Mouse (Mus musculus): ENCODE data around the gene Gm13272. TPM values are rescaled to one million over a fixed set of nuclear protein-coding genes. Genes with fewer than 3 reads are reported as not detected.
A peak's percentile ranks its signal among the peaks of the same experiment; 100 is the strongest.
"Not testable (repeated sequence)": the region's sequence is repeated elsewhere in the genome, so short reads cannot be mapped to it uniquely, and the experiment has no call there.

Gm13272 gene
- total RNA-seq, 2 experiments from 2014 or later, result not detected

DNA sequence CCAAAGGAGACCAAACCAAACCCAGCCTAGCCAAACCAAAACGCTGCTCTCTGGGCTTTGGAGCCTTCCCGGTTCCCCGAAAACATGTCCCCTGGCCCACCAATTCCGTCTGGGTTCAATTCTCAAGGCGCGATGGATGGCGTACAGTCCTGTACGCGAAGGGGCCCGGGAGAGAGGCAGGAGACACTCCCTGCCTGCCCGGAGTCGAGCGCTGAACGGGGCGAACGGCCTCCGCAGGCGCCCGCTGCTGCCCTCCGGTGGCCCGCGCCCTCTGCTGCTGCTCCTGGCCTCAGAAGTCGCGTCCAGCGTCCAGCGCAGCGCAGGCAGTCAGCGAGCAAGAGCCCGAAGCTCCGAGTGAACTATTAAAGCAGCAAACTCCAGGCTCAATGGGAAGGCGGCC, 2.7 kb downstream of the Gm13272 start:
- DNase-seq; intact Hi-C loops (cut with DNase I): not testable (repeated sequence)

DNA sequence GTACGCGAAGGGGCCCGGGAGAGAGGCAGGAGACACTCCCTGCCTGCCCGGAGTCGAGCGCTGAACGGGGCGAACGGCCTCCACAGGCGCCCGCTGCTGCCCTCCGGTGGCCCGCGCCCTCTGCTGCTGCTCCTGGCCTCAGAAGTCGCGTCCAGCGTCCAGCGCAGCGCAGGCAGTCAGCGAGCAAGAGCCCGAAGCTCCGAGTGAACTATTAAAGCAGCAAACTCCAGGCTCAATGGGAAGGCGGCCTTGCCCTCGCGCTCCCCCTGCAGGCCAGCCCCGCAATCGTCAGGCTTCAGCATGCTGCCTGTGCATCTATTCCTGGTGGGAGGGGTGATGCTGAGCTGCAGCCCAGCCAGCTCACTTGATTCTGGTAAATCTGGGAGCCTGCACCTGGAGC, 5.8 kb downstream of the Gm13272 start, which contains the start of gene Gm13276:
Gene Gm13276, plus strand, starts transcription at position 301 of the 400 bp plus-strand sequence.
- DNase-seq; intact Hi-C loops (cut with DNase I): not testable (repeated sequence)

DNA sequence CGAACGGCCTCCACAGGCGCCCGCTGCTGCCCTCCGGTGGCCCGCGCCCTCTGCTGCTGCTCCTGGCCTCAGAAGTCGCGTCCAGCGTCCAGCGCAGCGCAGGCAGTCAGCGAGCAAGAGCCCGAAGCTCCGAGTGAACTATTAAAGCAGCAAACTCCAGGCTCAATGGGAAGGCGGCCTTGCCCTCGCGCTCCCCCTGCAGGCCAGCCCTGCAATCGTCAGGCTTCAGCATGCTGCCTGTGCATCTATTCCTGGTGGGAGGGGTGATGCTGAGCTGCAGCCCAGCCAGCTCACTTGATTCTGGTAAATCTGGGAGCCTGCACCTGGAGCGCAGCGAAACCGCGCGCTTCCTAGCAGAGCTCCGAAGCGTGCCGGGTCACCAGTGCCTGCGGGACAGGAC, 8.8 kb downstream of the Gm13272 start, which contains the start of gene Gm13277:
Gene Gm13277, plus strand, starts transcription at position 231 of the 400 bp plus-strand sequence.
- intact Hi-C loops (cut with DNase I), result not testable (repeated sequence)

DNA sequence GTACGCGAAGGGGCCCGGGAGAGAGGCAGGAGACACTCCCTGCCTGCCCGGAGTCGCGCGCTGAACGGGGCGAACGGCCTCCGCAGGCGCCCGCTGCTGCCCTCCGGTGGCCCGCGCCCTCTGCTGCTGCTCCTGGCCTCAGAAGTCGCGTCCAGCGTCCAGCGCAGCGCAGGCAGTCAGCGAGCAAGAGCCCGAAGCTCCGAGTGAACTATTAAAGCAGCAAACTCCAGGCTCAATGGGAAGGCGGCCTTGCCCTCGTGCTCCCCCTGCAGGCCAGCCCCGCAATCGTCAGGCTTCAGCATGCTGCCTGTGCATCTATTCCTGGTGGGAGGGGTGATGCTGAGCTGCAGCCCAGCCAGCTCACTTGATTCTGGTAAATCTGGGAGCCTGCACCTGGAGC, 11.6 kb downstream of the Gm13272 start, which contains the start of gene Gm13278:
Gene Gm13278, plus strand, starts transcription at position 301 of the 400 bp plus-strand sequence.
- DNase-seq; intact Hi-C loops (cut with DNase I): not testable (repeated sequence)

More for the DNA sequence above, 8.8 kb downstream of the Gm13272 start, which contains the start of gene Gm13277:
- DNase-seq, result peak; percentile 34 to 63

DNA sequence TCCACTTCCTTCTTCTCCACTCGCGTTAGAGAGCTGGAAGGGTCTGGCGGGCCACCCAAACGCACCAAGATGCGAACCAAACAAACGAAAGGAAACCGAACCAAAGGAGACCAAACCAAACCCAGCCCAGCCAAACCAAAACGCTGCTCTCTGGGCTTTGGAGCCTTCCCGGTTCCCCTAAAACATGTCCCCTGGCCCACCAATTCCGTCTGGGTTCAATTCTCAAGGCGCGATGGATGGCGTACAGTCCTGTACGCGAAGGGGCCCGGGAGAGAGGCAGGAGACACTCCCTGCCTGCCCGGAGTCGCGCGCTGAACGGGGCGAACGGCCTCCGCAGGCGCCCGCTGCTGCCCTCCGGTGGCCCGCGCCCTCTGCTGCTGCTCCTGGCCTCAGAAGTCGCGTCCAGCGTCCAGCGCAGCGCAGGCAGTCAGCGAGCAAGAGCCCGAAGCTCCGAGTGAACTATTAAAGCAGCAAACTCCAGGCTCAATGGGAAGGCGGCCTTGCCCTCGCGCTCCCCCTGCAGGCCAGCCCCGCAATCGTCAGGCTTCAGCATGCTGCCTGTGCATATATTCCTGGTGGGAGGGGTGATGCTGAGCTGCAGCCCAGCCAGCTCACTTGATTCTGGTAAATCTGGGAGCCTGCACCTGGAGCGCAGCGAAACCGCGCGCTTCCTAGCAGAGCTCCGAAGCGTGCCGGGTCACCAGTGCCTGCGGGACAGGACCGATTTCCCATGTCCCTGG, 14.5 kb downstream of the Gm13272 start, which contains the start of gene Gm13275:
Gene Gm13275, plus strand, starts transcription at position 552 of the 740 bp plus-strand sequence.
- intact Hi-C loops (cut with DNase I), result not testable (repeated sequence)
- peak; percentile 45 to 80 for DNase-seq

DNA sequence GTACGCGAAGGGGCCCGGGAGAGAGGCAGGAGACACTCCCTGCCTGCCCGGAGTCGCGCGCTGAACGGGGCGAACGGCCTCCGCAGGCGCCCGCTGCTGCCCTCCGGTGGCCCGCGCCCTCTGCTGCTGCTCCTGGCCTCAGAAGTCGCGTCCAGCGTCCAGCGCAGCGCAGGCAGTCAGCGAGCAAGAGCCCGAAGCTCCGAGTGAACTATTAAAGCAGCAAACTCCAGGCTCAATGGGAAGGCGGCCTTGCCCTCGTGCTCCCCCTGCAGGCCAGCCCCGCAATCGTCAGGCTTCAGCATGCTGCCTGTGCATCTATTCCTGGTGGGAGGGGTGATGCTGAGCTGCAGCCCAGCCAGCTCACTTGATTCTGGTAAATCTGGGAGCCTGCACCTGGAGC, 17.4 kb downstream of the Gm13272 start, which contains the start of gene Gm13279:
Gene Gm13279, plus strand, starts transcription at position 301 of the 400 bp plus-strand sequence.
- DNase-seq; intact Hi-C loops (cut with DNase I): not testable (repeated sequence)

DNA sequence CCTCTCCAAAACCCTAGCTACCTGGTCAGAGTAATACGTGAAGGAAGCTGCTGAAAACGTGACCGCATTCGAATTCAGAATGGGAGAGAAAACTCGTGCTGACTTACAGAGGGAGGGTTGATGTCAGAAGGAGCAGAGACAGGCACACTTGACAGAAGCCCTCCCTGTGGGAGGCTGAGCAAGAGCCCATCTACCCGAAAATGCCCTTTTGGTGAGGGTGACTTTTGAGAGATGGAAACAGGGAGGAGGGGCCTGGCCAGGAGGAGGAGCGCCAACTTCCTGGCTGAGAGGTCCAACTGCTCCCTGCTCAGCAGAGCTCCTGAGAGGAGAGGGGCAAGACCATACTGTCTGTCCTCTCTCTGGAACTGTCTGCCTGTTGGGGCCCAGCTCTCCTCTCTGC, 19.7 kb downstream of the Gm13272 start, which contains the start of gene Gm13285:
Gene Gm13285, plus strand, starts transcription at position 301 of the 400 bp plus-strand sequence.
- intact Hi-C loops (cut with DNase I); DNase-seq: not testable (repeated sequence)

DNA sequence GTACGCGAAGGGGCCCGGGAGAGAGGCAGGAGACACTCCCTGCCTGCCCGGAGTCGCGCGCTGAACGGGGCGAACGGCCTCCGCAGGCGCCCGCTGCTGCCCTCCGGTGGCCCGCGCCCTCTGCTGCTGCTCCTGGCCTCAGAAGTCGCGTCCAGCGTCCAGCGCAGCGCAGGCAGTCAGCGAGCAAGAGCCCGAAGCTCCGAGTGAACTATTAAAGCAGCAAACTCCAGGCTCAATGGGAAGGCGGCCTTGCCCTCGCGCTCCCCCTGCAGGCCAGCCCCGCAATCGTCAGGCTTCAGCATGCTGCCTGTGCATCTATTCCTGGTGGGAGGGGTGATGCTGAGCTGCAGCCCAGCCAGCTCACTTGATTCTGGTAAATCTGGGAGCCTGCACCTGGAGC, 23.3 kb downstream of the Gm13272 start, which contains the start of gene Gm13287:
Gene Gm13287, plus strand, starts transcription at position 301 of the 400 bp plus-strand sequence.
- intact Hi-C loops (cut with DNase I); DNase-seq: not testable (repeated sequence)

DNA sequence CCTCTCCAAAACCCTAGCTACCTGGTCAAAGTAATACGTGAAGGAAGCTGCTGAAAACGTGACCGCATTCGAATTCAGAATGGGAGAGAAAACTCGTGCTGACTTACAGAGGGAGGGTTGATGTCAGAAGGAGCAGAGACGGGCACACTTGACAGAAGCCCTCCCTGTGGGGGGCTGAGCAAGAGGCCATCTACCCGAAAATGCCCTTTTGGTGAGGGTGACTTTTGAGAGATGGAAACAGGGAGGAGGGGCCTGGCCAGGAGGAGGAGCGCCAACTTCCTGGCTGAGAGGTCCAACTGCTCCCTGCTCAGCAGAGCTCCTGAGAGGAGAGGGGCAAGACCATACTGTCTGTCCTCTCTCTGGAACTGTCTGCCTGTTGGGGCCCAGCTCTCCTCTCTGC, 25.6 kb downstream of the Gm13272 start, which contains the start of gene Gm13288:
Gene Gm13288, plus strand, starts transcription at position 301 of the 400 bp plus-strand sequence.
- intact Hi-C loops (cut with DNase I); DNase-seq: not testable (repeated sequence)

DNA sequence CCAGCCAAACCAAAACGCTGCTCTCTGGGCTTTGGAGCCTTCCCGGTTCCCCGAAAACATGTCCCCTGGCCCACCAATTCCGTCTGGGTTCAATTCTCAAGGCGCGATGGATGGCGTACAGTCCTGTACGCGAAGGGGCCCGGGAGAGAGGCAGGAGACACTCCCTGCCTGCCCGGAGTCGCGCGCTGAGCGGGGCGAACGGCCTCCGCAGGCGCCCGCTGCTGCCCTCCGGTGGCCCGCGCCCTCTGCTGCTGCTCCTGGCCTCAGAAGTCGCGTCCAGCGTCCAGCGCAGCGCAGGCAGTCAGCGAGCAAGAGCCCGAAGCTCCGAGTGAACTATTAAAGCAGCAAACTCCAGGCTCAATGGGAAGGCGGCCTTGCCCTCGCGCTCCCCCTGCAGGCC, 26.1 kb downstream of the Gm13272 start:
- intact Hi-C loops (cut with DNase I); DNase-seq: not testable (repeated sequence)

DNA sequence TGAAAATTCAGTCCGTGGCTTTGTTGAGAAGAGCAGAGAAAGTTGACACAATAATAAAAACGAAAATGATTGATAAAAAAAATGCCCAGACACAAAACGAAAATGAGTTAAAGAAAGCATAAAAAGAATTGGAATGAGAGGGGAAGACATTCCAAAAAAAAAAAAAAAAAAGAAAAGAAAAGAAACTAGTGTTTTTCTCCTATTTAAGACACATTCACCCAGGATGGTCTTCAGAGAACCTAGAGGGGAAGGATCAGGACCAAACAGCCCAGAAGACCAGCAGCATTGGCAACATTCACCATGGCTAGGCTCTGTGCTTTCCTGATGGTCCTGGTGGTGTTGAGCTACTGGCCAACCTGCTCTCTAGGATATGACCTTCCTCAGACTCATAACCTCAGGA, 36.3 kb downstream of the Gm13272 start, which contains the start of gene Ifna7:
Gene Ifna7, plus strand, starts transcription at position 301 of the 400 bp plus-strand sequence.
- no peak for DNase-seq
- intact Hi-C loops (cut with DNase I), result no loop called here

DNA sequence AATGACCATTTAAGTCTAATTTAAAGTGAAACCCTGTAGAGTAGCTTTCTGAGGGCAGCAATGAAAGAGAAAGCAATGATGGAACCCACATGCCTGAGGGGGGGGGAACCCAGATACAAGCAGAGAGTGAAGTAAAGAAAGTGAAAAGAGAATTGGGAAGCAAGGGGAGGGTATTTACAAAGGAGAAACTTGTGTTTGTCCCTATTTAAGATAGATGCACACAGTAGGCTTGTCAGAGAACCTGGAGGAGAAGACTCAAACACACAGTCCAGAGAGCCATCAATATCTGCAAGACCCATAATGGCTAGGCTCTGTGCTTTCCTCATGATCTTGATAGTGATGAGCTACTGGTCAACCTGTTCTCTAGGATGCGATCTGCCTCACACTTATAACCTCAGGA, 40.0 kb downstream of the Gm13272 start, which contains the start of gene Ifna11:
Gene Ifna11, plus strand, starts transcription at position 301 of the 400 bp plus-strand sequence.
- intact Hi-C loops (cut with DNase I), result loop anchor here (2.0 kb wide), 1 partner anchor 137 kb away; the partner anchor contains the start of gene Ifna2
- DNase-seq, result no peak

DNA sequence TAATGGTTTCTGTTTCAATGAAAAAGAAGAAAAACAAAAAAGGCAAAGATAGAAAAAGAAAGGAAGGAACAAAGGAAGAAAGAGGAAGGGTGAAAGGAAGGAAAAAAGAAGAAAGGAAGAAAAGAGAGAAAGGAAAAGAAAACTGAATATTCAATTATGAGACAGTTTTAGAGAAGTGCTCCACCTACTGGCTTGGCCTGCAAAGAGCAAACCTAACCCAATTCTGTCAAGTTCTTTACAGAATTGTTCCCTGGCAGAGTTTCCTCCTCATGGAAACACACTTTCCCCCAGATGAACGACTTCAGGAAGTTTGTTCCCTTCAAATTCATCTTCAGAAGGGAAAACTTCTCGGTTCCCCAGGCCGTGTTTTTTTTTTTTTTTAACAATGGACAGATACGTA, 43.3 kb downstream of the Gm13272 start:
- intact Hi-C loops (cut with DNase I), result no loop called here
- DNase-seq, result no peak

DNA sequence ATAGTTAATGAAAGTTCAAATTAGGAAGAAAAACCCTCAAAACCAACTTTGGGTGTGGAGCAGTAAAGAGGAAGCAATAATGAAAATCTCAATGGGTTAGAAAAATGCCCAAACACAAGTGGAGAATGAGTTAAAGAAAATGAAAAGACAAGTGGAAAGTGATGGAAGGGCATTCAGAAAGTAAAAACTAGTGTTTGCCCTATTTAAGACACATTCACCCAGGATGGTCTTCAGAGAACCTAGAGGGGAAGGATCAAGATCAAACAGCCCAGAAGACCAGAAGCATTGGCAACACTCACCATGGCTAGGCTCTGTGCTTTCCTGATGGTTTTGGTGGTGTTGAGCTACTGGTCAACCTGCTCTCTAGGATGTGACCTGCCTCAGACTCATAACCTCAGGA, 47.5 kb downstream of the Gm13272 start, which contains the start of gene Ifna6:
Gene Ifna6, plus strand, starts transcription at position 301 of the 400 bp plus-strand sequence.
- DNase-seq; intact Hi-C loops (cut with DNase I): not testable (repeated sequence)

Other genes starting within 250 kb of the Gm13272 start
- not detected for gene Ifna15, start 221.6 kb upstream of the Gm13272 start, total RNA-seq (2021)
- gene Ifna14, start 208.1 kb upstream of the Gm13272 start, total RNA-seq (2021), result not detected
- not detected for gene Ifna9, start 187.5 kb upstream of the Gm13272 start, total RNA-seq (2021)
- gene Ifna12, start 176.5 kb upstream of the Gm13272 start, total RNA-seq (2021), result not detected
- not detected for gene C87499, start 145.4 kb upstream of the Gm13272 start, total RNA-seq (2021)
- gene Ifna13, start 135.4 kb upstream of the Gm13272 start, total RNA-seq (2021), result not detected
- not detected for gene Ifna16, start 102.9 kb upstream of the Gm13272 start, total RNA-seq (2021)
- not detected for gene Ifna2, start 95.9 kb upstream of the Gm13272 start, total RNA-seq (2021)
- not detected for gene Ifnab, start 88.5 kb upstream of the Gm13272 start, total RNA-seq (2021)
- under 1 TPM in 1 of 2 experiments, not detected in 1; 0.42 TPM for gene Gm26566, start 58.0 kb upstream of the Gm13272 start, total RNA-seq (2021)
- gene Klhl9, start 57.4 kb upstream of the Gm13272 start, total RNA-seq (2021), result 10 to 100 TPM; 43.9 to 50.4 TPM
- gene Gm13271, start 25.0 kb upstream of the Gm13272 start, total RNA-seq (2021), result not detected
- not detected for gene Gm13283, start 19.7 kb upstream of the Gm13272 start, total RNA-seq (2021)
- not detected for gene Gm13290, start 6.0 kb upstream of the Gm13272 start, total RNA-seq (2021)
- gene Gm13289, start 2.9 kb upstream of the Gm13272 start, total RNA-seq (2021), result not detected
- not detected for gene Ifnz, start 2.3 kb downstream of the Gm13272 start, total RNA-seq (2021)
- not detected for gene Gm13276, start 5.9 kb downstream of the Gm13272 start, total RNA-seq (2021)
- gene Gm13277, start 8.8 kb downstream of the Gm13272 start, total RNA-seq (2021), result not detected
- gene Gm13278, start 11.7 kb downstream of the Gm13272 start, total RNA-seq (2021), result not detected
- not detected for gene Gm13275, start 14.6 kb downstream of the Gm13272 start, total RNA-seq (2021)
- gene Gm13279, start 17.5 kb downstream of the Gm13272 start, total RNA-seq (2021), result not detected
- not detected for gene Gm13285, start 19.8 kb downstream of the Gm13272 start, total RNA-seq (2021)
- not detected for gene Gm13287, start 23.4 kb downstream of the Gm13272 start, total RNA-seq (2021)
- gene Gm13288, start 25.7 kb downstream of the Gm13272 start, total RNA-seq (2021), result not detected
- gene Ifna7, start 36.4 kb downstream of the Gm13272 start, total RNA-seq (2021), result not detected
- not detected for gene Ifna11, start 40.1 kb downstream of the Gm13272 start, total RNA-seq (2021)
- gene Ifna6, start 47.6 kb downstream of the Gm13272 start, total RNA-seq (2021), result not detected
- gene Ifna5, start 55.7 kb downstream of the Gm13272 start, total RNA-seq (2021), result not detected
- not detected for gene Ifna4, start 62.0 kb downstream of the Gm13272 start, total RNA-seq (2021)
- gene Ifna1, start 70.2 kb downstream of the Gm13272 start, total RNA-seq (2021), result not detected
- gene Ifne, start 100.4 kb downstream of the Gm13272 start, total RNA-seq (2021), result not detected